Mouse (Mus musculus) liver, embryonic 16.5 days (tissue): ENCODE results near the gene Pgf. TPM values are rescaled to one million over a fixed set of nuclear protein-coding genes. Genes with fewer than 3 reads are reported as not detected.

Source experiments
- ATAC-seq: fragments of 200-750 bp; cut with Nextera tagmentation; 2 replicates; pipeline ENCODE4 v1.8.0; 2017; ENCODE audit warnings: low read depth, mild to moderate bottlenecking, moderate number of reproducible peaks, moderate library complexity
- H3K27ac ChIP-seq: fragments of 300-500 bp; sonication (generic); 2 replicates; pipeline ENCODE4 v1.5.1; 2014; ENCODE audit warnings: mild to moderate bottlenecking, low read length
- H3K27me3 ChIP-seq: fragments of 300-500 bp; sonication (generic); 2 replicates; pipeline ENCODE4 v1.6.1; 2014; ENCODE audit warnings: low read depth, low read length, mixed read lengths; ENCODE audit not compliant: control insufficient read depth, insufficient read depth
- H3K36me3 ChIP-seq: fragments of 300-500 bp; sonication (generic); 2 replicates; pipeline ENCODE4 v1.6.1; 2014; ENCODE audit warnings: mild to moderate bottlenecking; ENCODE audit not compliant: control insufficient read depth, insufficient read depth
- H3K4me1 ChIP-seq: fragments of 300-500 bp; sonication (generic); 2 replicates; pipeline ENCODE4 v1.6.1; 2014; ENCODE audit warnings: low read depth, low read length, mixed read lengths; ENCODE audit not compliant: control insufficient read depth
- H3K4me2 ChIP-seq: fragments of 300-500 bp; sonication (generic); 2 replicates; pipeline ENCODE4 v1.6.1; 2014; ENCODE audit warnings: low read depth, low read length, mixed read lengths
- H3K4me3 ChIP-seq: fragments of 300-500 bp; sonication (generic); 2 replicates; pipeline ENCODE4 v1.5.1; 2014; ENCODE audit warnings: low read depth, mild to moderate bottlenecking, low read length
- H3K9ac ChIP-seq: fragments of 300-500 bp; sonication (generic); 2 replicates; pipeline ENCODE4 v1.6.1; 2014; ENCODE audit warnings: low read depth, low read length
- H3K9me3 ChIP-seq: fragments of 300-500 bp; sonication (generic); replicated peaks from 2 replicates; pipeline ENCODE4 v1.6.1; 2016; ENCODE audit warnings: low read length; ENCODE audit not compliant: control insufficient read depth
- WGBS: fragments of 180-500 bp; shearing (Covaris S2); extraction: QIAGEN DNeasy Blood & Tissue Kit; methylation state at CpG from one replicate; pipeline ENCODE4 v1.1.7; 2014; ENCODE audit not compliant: insufficient replicate concordance; 5-methylcytosine and 5-hydroxymethylcytosine counted together
- polyA plus RNA-seq: library from polyadenylated mRNA; unstranded; fragments of >200 nt; fragmentation: Nextera tagmentation; extraction: Ambion mirVana; gene quantifications from 2 replicates; pipeline ENCODE4 v1.2.1, GENCODE M21; 2015

Pgf gene
- polyA plus RNA-seq, 1 experiment from 2014 or later, result 0.57 TPM

- H3K4me1 ChIP-seq, result no peaks in the 10 kb centered on the region
- no peaks in the 10 kb centered on the region for H3K9me3 ChIP-seq
- no peak overlapping the region for H3K4me3 ChIP-seq
- no peak overlapping the region for H3K4me2 ChIP-seq
- H3K27ac ChIP-seq, result no peak overlapping the region
- peaks cover 53% of the 10 kb centered on the region for H3K36me3 ChIP-seq
- no peaks in the 10 kb centered on the region for H3K27me3 ChIP-seq
- no peak for ATAC-seq
- no peak overlapping the region for H3K9ac ChIP-seq
- 84% methylated on average over 5 of the region's 5 CpGs for WGBS
Observed at GRCm38 (mm10) chr12:85124751-85125150, 52.8 kb downstream of the Pgf start.

GRCm38 (mm10) chr12:85123645-85124044, 53.9 kb downstream of the Pgf start:
- no peak overlapping the region for H3K27ac ChIP-seq
- 74% methylated on average over 11 of the region's 11 CpGs for WGBS
- peaks cover 56% of the 10 kb centered on the region for H3K36me3 ChIP-seq

GRCm38 (mm10) chr12:85123108-85123530, 54.5 kb downstream of the Pgf start:
- Histone ChIP-seq H3K36me3 (peaks cover 58% of the 10 kb centered on the region), H3K4me2 (no peak overlapping the region), H3K9me3 (no peaks in the 10 kb centered on the region), H3K27ac (no peak overlapping the region), H3K4me1 (no peaks in the 10 kb centered on the region), H3K9ac (no peak overlapping the region), H3K4me3 (no peak overlapping the region), H3K27me3 (no peaks in the 10 kb centered on the region)
- 77% methylated on average over 9 of the region's 9 CpGs for WGBS
- ATAC-seq, result 0 out of 2 replicates have a peak, but pooled peaks have one; percentile 30

More at GRCm38 (mm10) chr12:85123645-85124044, 53.9 kb downstream of the Pgf start:
- no peaks in the 10 kb centered on the region for H3K9me3 ChIP-seq
- no peaks in the 10 kb centered on the region for H3K27me3 ChIP-seq
- H3K9ac ChIP-seq, result no peak overlapping the region
- no peaks in the 10 kb centered on the region for H3K4me1 ChIP-seq
- H3K4me2 ChIP-seq, result no peak overlapping the region
- ATAC-seq, result no peak
- H3K4me3 ChIP-seq, result no peak overlapping the region

GRCm38 (mm10) chr12:85121806-85122459, 55.7 kb downstream of the Pgf start:
- Histone ChIP-seq H3K27ac (no peak overlapping the region), H3K9me3 (no peaks in the 10 kb centered on the region), H3K27me3 (no peaks in the 10 kb centered on the region), H3K4me3 (no peak overlapping the region), H3K36me3 (peaks cover 55% of the 10 kb centered on the region), H3K9ac (no peak overlapping the region), H3K4me1 (no peaks in the 10 kb centered on the region), H3K4me2 (no peak overlapping the region)
- 88% methylated on average over 9 of the region's 9 CpGs for WGBS
- no peak for ATAC-seq

Other genes with a start within 250 kb of the Pgf start
- gene Fcf1, start 206.9 kb downstream of the Pgf start, polyA plus RNA-seq, result 71.0 and 75.4 TPM in 2 replicates
- 15.1 and 16.5 TPM in 2 replicates for gene Arel1, start 206.9 kb downstream of the Pgf start, polyA plus RNA-seq
- gene Ylpm1, start 181.5 kb downstream of the Pgf start, polyA plus RNA-seq, result 5.8 and 6.5 TPM in 2 replicates
- 2.5 and 2.8 TPM in 2 replicates for gene Prox2, start 67.0 kb downstream of the Pgf start, polyA plus RNA-seq
- 65.4 and 67.8 TPM in 2 replicates for gene Dlst, start 67.0 kb downstream of the Pgf start, polyA plus RNA-seq
- gene Rps6kl1, start 26.5 kb downstream of the Pgf start, polyA plus RNA-seq, result 0.55 and 0.85 TPM in 2 replicates
- 31.7 and 31.8 TPM in 2 replicates for gene Eif2b2, start 41.7 kb upstream of the Pgf start, polyA plus RNA-seq
- gene Mlh3, start 92.8 kb upstream of the Pgf start, polyA plus RNA-seq, result 2.2 and 2.3 TPM in 2 replicates
- 43.3 and 48.8 TPM in 2 replicates for gene Acyp1, start 110.6 kb upstream of the Pgf start, polyA plus RNA-seq
- 0.08 and 0.13 TPM in 2 replicates for gene Zc2hc1c, start 110.8 kb upstream of the Pgf start, polyA plus RNA-seq
- gene Nek9, start 161.6 kb upstream of the Pgf start, polyA plus RNA-seq, result 5.4 and 6.9 TPM in 2 replicates
- gene Tmed10, start 197.1 kb upstream of the Pgf start, polyA plus RNA-seq, result 158 and 165 TPM in 2 replicates